Mouse (Mus musculus) myocyte (in vitro differentiated cells): Measurements from ENCODE around the gene Gcm1.

ENCODE experiments used
- MAX ChIP-seq: IDR thresholded peaks from one replicate; pipeline ENCODE4 v1.6.1; 2011; ENCODE audit warnings: low read depth, mild to moderate bottlenecking, control low read depth
- MYOG ChIP-seq, 3 experiments: IDR thresholded peaks; one replicate each; pipeline ENCODE4 v1.6.1; 2011; ENCODE audit warnings: control low read depth in 2 of 3, low read depth in 2 of 3, mild to moderate bottlenecking in 2 of 3; ENCODE audit not compliant: insufficient read length in 2 of 3, control insufficient read depth in 1 of 3, insufficient read depth in 1 of 3
- POLR2A ChIP-seq: IDR thresholded peaks from one replicate; pipeline ENCODE4 v1.6.1; 2011; ENCODE audit warnings: low read depth, mild to moderate bottlenecking, control low read depth, moderate library complexity; ENCODE audit not compliant: insufficient read length
- POLR2AphosphoS2 ChIP-seq: IDR thresholded peaks from one replicate; pipeline ENCODE4 v1.6.1; 2011; ENCODE audit warnings: low read depth, control low read depth; ENCODE audit not compliant: insufficient read length
- TCF3 ChIP-seq: IDR thresholded peaks from one replicate; pipeline ENCODE4 v1.6.1; 2011; ENCODE audit warnings: low read depth, control low read depth; ENCODE audit not compliant: insufficient read length

DNA sequence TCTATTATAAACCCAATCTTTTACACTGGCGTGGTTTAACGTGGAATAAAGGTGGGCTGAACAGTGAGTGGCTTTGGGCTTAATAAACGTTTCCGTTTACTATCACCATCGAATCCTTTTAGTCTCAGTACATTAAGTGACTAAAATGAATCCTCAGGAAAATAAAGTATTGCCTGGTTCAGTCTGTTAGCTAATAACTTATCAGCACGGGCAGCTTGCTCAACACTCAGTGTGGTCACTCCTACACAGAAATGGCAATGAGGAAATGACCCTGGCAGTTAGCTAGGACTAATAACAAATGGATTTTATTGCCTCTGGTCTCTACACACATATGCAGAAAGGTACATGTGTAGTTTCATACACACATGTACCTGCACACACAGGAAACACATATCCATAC, 53.2 kb downstream of the Gcm1 start:
- TF ChIP-seq MAX (no peak), POLR2AphosphoS2 (no peak), MYOG (IDR thresholded peaks at IDR 0.05; ENCODE audit: control insufficient read depth in 1 of 3, insufficient read depth in 1 of 3, insufficient read length in 2 of 3, low read depth in 2 of 3) (no peak), POLR2A (no peak), TCF3 (no peak)
